In genomic region chr16:89831172-89831571, GRCm38 (mm10) we compare ENCODE assay signal across 8 mouse cellular contexts.
DNase-seq lines count a peak whose midpoint lies in the region; ATAC-seq lines count a peak whose summit lies in the region.

No protein-coding gene starts in this region.

- no peaks in the 10 kb centered on the region; the same call in none of the 2 replicates for H3K4me1 ChIP-seq in hindbrain, embryonic 14.5 days (replicated peaks; ENCODE audit: control insufficient read depth, insufficient read depth, low read length)
- peaks cover 15% of the 10 kb centered on the region for H3K4me1 ChIP-seq in hindbrain, embryonic 10.5 days (replicated peaks)
- H3K4me1 ChIP-seq in midbrain, embryonic 14.5 days (ENCODE audit: control insufficient read depth, insufficient read depth, low read length) = no peaks in the 10 kb centered on the region; the same call in 1 of the 2 replicates

- H3K27ac ChIP-seq in hindbrain, embryonic 14.5 days = no peak overlapping the region
- H3K27ac ChIP-seq in hindbrain, embryonic 10.5 days = no peak overlapping the region
- H3K27ac ChIP-seq in midbrain, embryonic 14.5 days (replicated peaks; ENCODE audit: low read depth, low read length) = 0 out of 2 replicates have a peak overlapping the region, but pooled peaks have one; percentile 5

- peaks cover 12% of the 10 kb centered on the region; the same call in 1 of the 2 replicates for H3K36me3 ChIP-seq in hindbrain, embryonic 14.5 days (replicated peaks; ENCODE audit: control insufficient read depth, insufficient read depth)
- H3K36me3 ChIP-seq in hindbrain, embryonic 10.5 days = peaks cover 22% of the 10 kb centered on the region
- peaks cover 7% of the 10 kb centered on the region; the same call in 1 of the 2 replicates for H3K36me3 ChIP-seq in midbrain, embryonic 14.5 days (ENCODE audit: control insufficient read depth, insufficient read depth, low read length)

- no peaks in the 10 kb centered on the region for H3K27me3 ChIP-seq in hindbrain, embryonic 14.5 days (ENCODE audit: control insufficient read depth, insufficient read depth, low read length)
- H3K27me3 ChIP-seq in hindbrain, embryonic 10.5 days (ENCODE audit: insufficient read depth, poor library complexity, severe bottlenecking) = no peaks in the 10 kb centered on the region
- H3K27me3 ChIP-seq in midbrain, embryonic 14.5 days (ENCODE audit: control insufficient read depth, insufficient read depth, low read length) = no peaks in the 10 kb centered on the region

- DNase-seq in hindbrain, embryonic 14.5 days (ENCODE audit: low spot score) = peak; percentile 74
- no peak for DNase-seq in hindbrain, embryonic 10.5 days (ENCODE audit: low spot score)
- DNase-seq in cerebellum, adult 9-11 months = peak; percentile 57
- DNase-seq in layer of hippocampus, adult 9-10 months (ENCODE audit: low spot score) = peak; percentile 49
- peak; percentile 82 for DNase-seq in midbrain, embryonic 14.5 days

- H3K9ac ChIP-seq in hindbrain, embryonic 14.5 days = 0 out of 2 replicates have a peak overlapping the region, but pooled peaks have one; percentile 11
- no peak overlapping the region for H3K9ac ChIP-seq in midbrain, embryonic 14.5 days (replicated peaks; ENCODE audit: low read length)

- WGBS in hindbrain, embryonic 14.5 days = 39% methylated on average over 10 of the region's 10 CpGs
- 54% methylated on average over 10 of the region's 10 CpGs for WGBS in hindbrain, embryonic 10.5 days
- 37% methylated on average over 10 of the region's 10 CpGs for WGBS in midbrain, embryonic 14.5 days

- 0 out of 2 replicates have a peak, but pooled peaks have one; percentile 12 for ATAC-seq in hindbrain, embryonic 14.5 days (ENCODE audit: low FRiP score)
- ATAC-seq in CD4-positive, CD25-positive, alpha-beta regulatory T cell, adult 4 months = peak; percentile 35
- 0 out of 2 replicates have a peak, but pooled peaks have one; percentile 28 for ATAC-seq in granulocyte monocyte progenitor cell, adult 5-6 weeks (replicated peaks; ENCODE audit: poor library complexity, severe bottlenecking)
- no peak for ATAC-seq in midbrain, embryonic 14.5 days (ENCODE audit: low FRiP score, low TSS enrichment)
- no peak for ATAC-seq in monocyte, adult 5-6 weeks (replicated peaks; ENCODE audit: insufficient number of reproducible peaks, low FRiP score, low TSS enrichment, poor library complexity, severe bottlenecking)

- no peak overlapping the region for H3K4me3 ChIP-seq in hindbrain, embryonic 14.5 days (replicated peaks; ENCODE audit: low read length)
- no peak overlapping the region for H3K4me3 ChIP-seq in hindbrain, embryonic 10.5 days
- no peak overlapping the region for H3K4me3 ChIP-seq in midbrain, embryonic 14.5 days (replicated peaks; ENCODE audit: low read depth, low read length)

- H3K9me3 ChIP-seq in hindbrain, embryonic 14.5 days (ENCODE audit: control insufficient read depth, low read length) = no peaks in the 10 kb centered on the region
- H3K9me3 ChIP-seq in hindbrain, embryonic 10.5 days = no peaks in the 10 kb centered on the region
- H3K9me3 ChIP-seq in midbrain, embryonic 14.5 days (ENCODE audit: control insufficient read depth, low read length) = no peaks in the 10 kb centered on the region

- H3K4me2 ChIP-seq in hindbrain, embryonic 14.5 days (replicated peaks) = no peak overlapping the region
- H3K4me2 ChIP-seq in midbrain, embryonic 14.5 days (ENCODE audit: low read length) = no peak overlapping the region

Comparison
In these comparisons a context has a peak if more than half of its experiments do, and no peak if none do; other contexts are left out.
1. ATAC-seq: peak in hindbrain, embryonic 14.5 days (single experiment), CD4-positive, CD25-positive, alpha-beta regulatory T cell, adult 4 months (single experiment) and granulocyte monocyte progenitor cell, adult 5-6 weeks (single experiment); none in midbrain, embryonic 14.5 days (single experiment) and monocyte, adult 5-6 weeks (single experiment).